Mouse (Mus musculus) G1E (cell line): ENCODE data around the gene Ckmt1. TPM values are rescaled to one million over a fixed set of nuclear protein-coding genes. Genes with fewer than 3 reads are reported as not detected.
"Not testable (repeated sequence)": the region's sequence is repeated elsewhere in the genome, so short reads cannot be mapped to it uniquely, and the experiment has no call there.

ENCODE experiments used
- ATAC-seq: 2 replicates; pipeline ENCODE4 v1.8.0; 2016; ENCODE audit warnings: mild to moderate bottlenecking; ENCODE audit not compliant: insufficient number of reproducible peaks, poor library complexity, low FRiP score, severe bottlenecking; ENCODE audit errors: extremely low read depth
- DNase-seq: peaks from one replicate; pipeline ENCODE4 v3.0.0; 2012; ENCODE audit warnings: low spot score
- H3K27me3 ChIP-seq: 2 replicates; pipeline ENCODE4 v1.6.1; 2012; ENCODE audit warnings: mild to moderate bottlenecking, low read length, inconsistent platforms; ENCODE audit not compliant: insufficient read depth
- H3K36me3 ChIP-seq: replicated peaks from 2 replicates; pipeline ENCODE3; 2012; ENCODE audit warnings: mild to moderate bottlenecking, inconsistent platforms
- H3K4me1 ChIP-seq: 2 replicates; pipeline ENCODE4 v1.6.1; 2012; ENCODE audit warnings: low read depth, low read length, inconsistent platforms, mixed read lengths; ENCODE audit not compliant: insufficient read depth
- H3K4me3 ChIP-seq: 2 replicates; pipeline ENCODE4 v1.5.1; 2012; ENCODE audit warnings: low read depth, mild to moderate bottlenecking, inconsistent platforms, low read length, moderate library complexity, mixed read lengths
- H3K9me3 ChIP-seq: replicated peaks from 2 replicates; pipeline ENCODE4 v1.6.1; 2012; ENCODE audit warnings: inconsistent platforms
- CTCF ChIP-seq: IDR thresholded peaks from 2 replicates; pipeline ENCODE4 v1.5.1; 2012; ENCODE audit warnings: low read depth, low read length, inconsistent platforms, mixed read lengths
- GATA1 ChIP-seq: IDR thresholded peaks from 2 replicates; pipeline ENCODE4 v1.6.1; 2012; ENCODE audit warnings: borderline replicate concordance, low read length, inconsistent platforms, mixed read lengths
- GATA2 ChIP-seq: IDR thresholded peaks from 2 replicates; pipeline ENCODE4 v1.6.1; 2012; ENCODE audit warnings: low read depth, low read length, inconsistent platforms, borderline replicate concordance
- POLR2AphosphoS5 ChIP-seq: IDR thresholded peaks from 2 replicates; pipeline ENCODE4 v1.6.1; 2012; ENCODE audit warnings: low read depth, low read length, inconsistent platforms; ENCODE audit not compliant: insufficient replicate concordance
- TAL1 ChIP-seq: conservative IDR thresholded peaks from 2 replicates; pipeline ENCODE4 v1.6.1; 2012; ENCODE audit warnings: low read depth, low read length, inconsistent platforms, mixed read lengths
- polyA plus RNA-seq: library from polyadenylated mRNA; stranded (reverse); fragments of >175 nt; gene quantifications from 2 replicates; pipeline ENCODE4 v1.2.3, GENCODE M21; 2012
- total RNA-seq, 2 experiments: library from RNA; stranded (forward) in 1 of 2; stranded (reverse) in 1 of 2; fragments of 200-1000 nt in 1 of 2; fragments of >200 nt in 1 of 2; fragmentation: Nextera tagmentation in 1 of 2; gene quantifications; 2 replicates each; pipeline ENCODE4 v1.2.3; 2014 to 2017

Ckmt1 gene
- total and polyA plus RNA-seq, 3 experiments: 0.55 to 9.8 TPM; not detected in 1

DNA sequence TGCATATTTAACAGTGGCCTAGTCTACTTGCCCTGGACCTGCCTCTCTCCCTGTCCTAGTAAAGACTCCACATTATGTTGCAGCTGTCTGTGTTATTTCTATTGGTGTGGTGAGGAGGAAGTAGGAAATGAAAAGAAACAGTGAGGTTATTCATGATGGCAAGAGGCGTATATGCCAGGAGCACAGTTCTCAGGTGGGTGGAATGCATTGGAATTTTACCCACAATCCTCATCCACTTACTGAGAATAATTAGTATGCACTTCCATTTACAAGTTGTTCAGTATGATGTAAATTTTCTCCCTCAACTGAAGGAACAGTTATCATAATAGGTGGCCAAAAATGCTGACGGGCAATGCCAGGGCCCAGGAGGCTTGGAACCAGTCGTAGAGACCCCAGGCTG is 6.1 kb downstream of the Ckmt1 start:
- Histone ChIP-seq H3K4me1 (peaks cover 6% of the 10 kb centered on the region), H3K36me3 (no peaks in the 10 kb centered on the region), H3K27me3 (peaks cover 48% of the 10 kb centered on the region), H3K4me3 (no peak overlapping the region), H3K9me3 (no peaks in the 10 kb centered on the region)
- DNase-seq: no peak
- ATAC-seq: no peak
- no peak for TF ChIP-seq POLR2AphosphoS5
- TF ChIP-seq GATA2: no peak
- TF ChIP-seq CTCF: no peak
- TF ChIP-seq TAL1: no peak
- no peak for TF ChIP-seq GATA1

DNA sequence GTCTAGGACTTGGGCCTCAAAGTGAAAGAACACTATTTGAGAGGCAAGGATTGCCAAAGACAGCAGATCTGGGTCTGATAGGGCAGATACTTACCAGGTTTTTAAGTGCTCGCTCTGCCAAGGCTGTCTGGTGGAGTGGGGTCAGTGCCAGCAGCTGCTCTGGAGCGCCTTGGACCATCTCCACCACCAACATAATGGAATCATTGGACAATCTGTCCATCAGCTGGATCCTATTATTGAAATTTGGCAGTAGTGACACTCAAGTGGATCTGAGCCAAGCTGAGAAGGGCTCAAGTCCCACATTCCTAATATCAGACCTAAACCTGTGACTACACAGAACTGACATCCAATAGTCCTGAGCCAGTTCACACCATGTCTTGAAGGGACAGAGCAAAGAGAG is 11.3 kb downstream of the Ckmt1 start:
- H3K4me3 ChIP-seq: no peak overlapping the region
- H3K36me3 ChIP-seq: no peaks in the 10 kb centered on the region
- H3K27me3 ChIP-seq: peaks cover 45% of the 10 kb centered on the region
- DNase-seq (no peak), ATAC-seq (no peak)
- TF ChIP-seq CTCF (no peak), GATA1 (no peak), GATA2 (no peak), TAL1 (no peak), POLR2AphosphoS5 (no peak)
- no peaks in the 10 kb centered on the region; the same call in 1 of the 2 replicates for H3K4me1 ChIP-seq
- no peaks in the 10 kb centered on the region for H3K9me3 ChIP-seq

GRCm38 (mm10) chr2:121370921-121371320 is 13.4 kb downstream of the Ckmt1 start:
- DNase-seq: no peak
- no peaks in the 10 kb centered on the region for H3K36me3 ChIP-seq
- no peaks in the 10 kb centered on the region for H3K9me3 ChIP-seq
- no peaks in the 10 kb centered on the region for H3K4me1 ChIP-seq
- H3K27me3 ChIP-seq: peaks cover 42% of the 10 kb centered on the region
- no peak for ATAC-seq
- no peak for TF ChIP-seq CTCF
- TF ChIP-seq TAL1: no peak
- TF ChIP-seq POLR2AphosphoS5: no peak
- TF ChIP-seq GATA1: no peak
- no peak for TF ChIP-seq GATA2
- no peak overlapping the region for H3K4me3 ChIP-seq

- H3K27me3 ChIP-seq: peaks cover 44% of the 10 kb centered on the region
- no peaks in the 10 kb centered on the region for H3K4me1 ChIP-seq
- ATAC-seq: no peak
- no peak overlapping the region for H3K4me3 ChIP-seq
- no peaks in the 10 kb centered on the region for H3K9me3 ChIP-seq
- no peak for DNase-seq
- no peak for TF ChIP-seq GATA1
- no peak for TF ChIP-seq GATA2
- no peak for TF ChIP-seq POLR2AphosphoS5
- TF ChIP-seq TAL1: no peak
- no peak for TF ChIP-seq CTCF
- no peaks in the 10 kb centered on the region for H3K36me3 ChIP-seq
Measured at GRCm38 (mm10) chr2:121372266-121372665, 14.8 kb downstream of the Ckmt1 start.

DNA sequence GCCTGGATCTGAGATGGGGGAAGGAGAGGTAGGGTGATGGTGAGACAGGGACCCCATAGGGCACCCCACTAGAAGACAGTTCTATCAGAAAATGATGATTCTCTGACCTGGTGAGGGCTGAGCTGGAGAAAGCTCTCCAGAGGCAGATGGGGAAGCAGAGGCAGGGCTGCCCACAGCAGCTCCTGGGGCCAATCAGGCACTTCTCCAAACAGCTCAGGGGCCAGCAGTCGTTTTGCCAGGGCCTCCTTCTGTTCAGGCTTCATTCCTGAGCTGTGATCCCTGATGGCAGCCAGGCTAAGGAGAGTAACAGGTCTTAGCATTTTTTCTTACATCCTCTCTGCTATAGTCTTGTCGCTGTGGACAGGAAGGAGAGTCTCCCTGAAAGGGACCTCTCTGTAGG is 17.3 kb downstream of the Ckmt1 start:
- H3K4me1 ChIP-seq: no peaks in the 10 kb centered on the region
- H3K27me3 ChIP-seq: peaks cover 39% of the 10 kb centered on the region
- ATAC-seq (no peak), DNase-seq (no peak)
- H3K36me3 ChIP-seq: no peaks in the 10 kb centered on the region
- no peak overlapping the region for H3K4me3 ChIP-seq
- H3K9me3 ChIP-seq: no peaks in the 10 kb centered on the region
- TF ChIP-seq GATA2 (no peak), TAL1 (no peak), CTCF (no peak), GATA1 (no peak), POLR2AphosphoS5 (no peak)

DNA sequence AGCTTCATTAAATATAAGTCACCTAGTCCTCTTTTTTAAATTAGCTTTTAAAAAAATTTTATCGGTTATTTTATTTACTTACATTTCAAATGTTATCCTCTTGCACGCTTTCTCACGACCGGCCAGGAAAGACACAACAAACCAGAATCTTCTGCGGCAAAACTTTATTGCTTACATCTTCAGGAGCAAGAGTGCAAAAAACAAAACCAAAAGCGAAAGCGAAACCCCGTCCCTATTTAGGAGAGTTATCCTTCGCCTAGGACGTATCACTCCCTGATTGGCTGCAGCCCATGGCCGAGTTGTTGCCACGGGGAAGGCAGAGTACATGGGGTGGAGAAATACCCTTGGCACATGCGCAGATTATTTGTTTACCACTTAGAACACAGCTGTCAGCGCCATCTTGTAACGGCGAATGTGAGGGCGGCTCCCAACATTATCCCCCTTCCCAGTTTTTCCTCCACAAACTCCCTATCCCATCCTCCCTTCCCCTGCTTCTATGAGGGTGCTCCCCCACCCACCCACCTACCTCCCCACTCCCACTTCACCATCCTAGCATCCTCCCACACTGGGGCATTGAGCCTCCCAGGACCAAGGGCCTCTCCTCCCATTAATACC is 29.6 kb downstream of the Ckmt1 start, which contains the start of gene Strc:
TSS of gene Strc (minus strand) at position 208 of the 615 bp plus-strand sequence.
- H3K4me1 ChIP-seq, ATAC-seq, H3K4me3 ChIP-seq, H3K36me3 ChIP-seq, H3K27me3 ChIP-seq, DNase-seq, H3K9me3 ChIP-seq: not testable (repeated sequence)

GRCm38 (mm10) chr2:121396624-121397023 is 39.1 kb downstream of the Ckmt1 start:
- no peaks in the 10 kb centered on the region for H3K27me3 ChIP-seq
- ATAC-seq (no peak), DNase-seq (no peak)
- no peak overlapping the region for H3K4me3 ChIP-seq
- no peaks in the 10 kb centered on the region for H3K9me3 ChIP-seq
- no peaks in the 10 kb centered on the region for H3K36me3 ChIP-seq
- no peaks in the 10 kb centered on the region for H3K4me1 ChIP-seq
- TF ChIP-seq GATA1: no peak
- TF ChIP-seq CTCF: peak; percentile 19; the same call in 1 of the 2 replicates
- TF ChIP-seq TAL1: no peak
- no peak for TF ChIP-seq GATA2
- no peak for TF ChIP-seq POLR2AphosphoS5
